Mouse (Mus musculus): Measurements from ENCODE around the gene Cngb1. TPM values are rescaled to one million over a fixed set of nuclear protein-coding genes. Genes with fewer than 3 reads are reported as not detected.

The Cngb1 gene
- total and polyA plus RNA-seq, 2 experiments from 2014 or later: 1.1 TPM; not detected in 1

DNA sequence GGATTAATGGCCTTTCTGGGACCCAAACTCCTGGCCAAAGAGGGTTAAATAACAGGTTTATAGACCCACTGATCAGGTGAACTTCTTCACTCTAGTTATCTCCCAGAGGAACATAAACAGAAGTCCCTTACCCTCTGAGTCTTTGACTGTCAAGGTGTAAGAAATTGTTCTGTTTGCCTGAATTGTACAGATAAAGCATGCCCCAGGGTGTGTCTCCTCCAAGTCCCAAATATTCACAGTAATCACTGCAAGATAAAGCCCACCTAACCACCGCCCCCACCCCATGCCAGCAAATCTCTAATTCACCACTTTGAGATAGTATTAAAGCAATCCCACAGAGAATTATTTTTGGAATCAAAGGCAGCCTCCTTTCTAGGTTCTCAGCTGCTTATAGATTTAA, 24.0 kb upstream of the Cngb1 start:
- no peak overlapping the region for H3K27ac ChIP-seq (ENCODE audit: low read depth)

GRCm38 (mm10) chr8:95327866-95328465, 21.6 kb upstream of the Cngb1 start:
- Histone ChIP-seq H3K36me3 (replicated peaks; ENCODE audit: control insufficient read depth, insufficient read depth, low read length) (peaks cover 39% of the 10 kb centered on the region), H3K4me2 (ENCODE audit: low read depth, low read length) (no peak overlapping the region), H3K4me1 (ENCODE audit: control insufficient read depth, insufficient read depth) (peaks cover 9% of the 10 kb centered on the region; the same call in 1 of the 2 replicates), H3K27ac (ENCODE audit: low read depth) (no peak overlapping the region), H3K27me3 (ENCODE audit: control insufficient read depth, insufficient read depth, low read length) (no peaks in the 10 kb centered on the region), H3K9ac (replicated peaks; ENCODE audit: low read depth, low read length) (no peak overlapping the region), H3K4me3 (ENCODE audit: low read depth, low read length) (no peak overlapping the region), H3K9me3 (replicated peaks; ENCODE audit: control insufficient read depth, low read length) (no peaks in the 10 kb centered on the region)
- TF ChIP-seq CTCF (IDR thresholded peaks at IDR 0.05; ENCODE audit: low read depth) (no peak), EP300 (IDR thresholded peaks at IDR 0.05; ENCODE audit: low read depth) (no peak)
- 85% methylated on average over 43 of the region's 46 CpGs for WGBS
- DNase-seq (ENCODE audit: low spot score) (no peak), ATAC-seq (ENCODE audit: insufficient read depth, low read depth) (no peak)

More for the DNA sequence above, 24.0 kb upstream of the Cngb1 start:
- TF ChIP-seq EP300 (IDR thresholded peaks at IDR 0.05; ENCODE audit: low read depth) (no peak), CTCF (IDR thresholded peaks at IDR 0.05; ENCODE audit: low read depth) (no peak)
- DNase-seq (ENCODE audit: low spot score): no peak
- H3K36me3 ChIP-seq (replicated peaks; ENCODE audit: control insufficient read depth, insufficient read depth, low read length): peaks cover 56% of the 10 kb centered on the region
- peak overlapping the region; percentile 84 for H3K4me2 ChIP-seq (ENCODE audit: low read depth, low read length)
- peak overlapping the region; percentile 86 for H3K9ac ChIP-seq (replicated peaks; ENCODE audit: low read depth, low read length)
- no peaks in the 10 kb centered on the region for H3K9me3 ChIP-seq (replicated peaks; ENCODE audit: control insufficient read depth, low read length)
- WGBS: 18% methylated on average over 1 of the region's 1 CpGs
- H3K4me3 ChIP-seq (ENCODE audit: low read depth, low read length): peak overlapping the region; percentile 89
- no peak for ATAC-seq (ENCODE audit: insufficient read depth, low read depth)
- H3K4me1 ChIP-seq (ENCODE audit: control insufficient read depth, insufficient read depth): peaks cover 9% of the 10 kb centered on the region; the same call in 1 of the 2 replicates
- no peaks in the 10 kb centered on the region for H3K27me3 ChIP-seq (ENCODE audit: control insufficient read depth, insufficient read depth, low read length)

DNA sequence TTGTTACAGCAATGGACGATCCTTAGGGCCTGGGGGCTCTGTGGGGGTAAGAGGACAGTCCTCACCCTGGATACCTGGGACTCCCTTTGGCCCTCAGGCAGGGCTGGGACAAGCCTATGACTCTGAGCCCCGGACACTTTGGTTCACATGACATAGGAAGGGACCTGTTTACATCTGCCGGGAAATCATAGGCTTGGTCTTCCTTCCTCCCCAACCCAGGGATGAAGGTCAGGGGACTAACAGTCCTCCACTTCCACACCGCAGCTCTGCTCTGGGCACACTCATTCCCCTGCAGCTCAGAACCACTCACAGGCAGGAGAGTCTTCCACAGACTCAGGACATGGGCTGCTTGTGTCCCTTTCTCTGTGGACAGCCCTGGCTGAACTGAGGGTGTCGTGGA, 20.4 kb upstream of the Cngb1 start:
- Histone ChIP-seq H3K9ac (replicated peaks; ENCODE audit: low read depth, low read length) (no peak overlapping the region), H3K4me2 (ENCODE audit: low read depth, low read length) (no peak overlapping the region), H3K9me3 (replicated peaks; ENCODE audit: control insufficient read depth, low read length) (no peaks in the 10 kb centered on the region), H3K4me1 (ENCODE audit: control insufficient read depth, insufficient read depth) (peaks cover 15% of the 10 kb centered on the region), H3K27me3 (ENCODE audit: control insufficient read depth, insufficient read depth, low read length) (no peaks in the 10 kb centered on the region), H3K4me3 (ENCODE audit: low read depth, low read length) (no peak overlapping the region), H3K27ac (ENCODE audit: low read depth) (no peak overlapping the region), H3K36me3 (replicated peaks; ENCODE audit: control insufficient read depth, insufficient read depth, low read length) (peaks cover 39% of the 10 kb centered on the region)
- TF ChIP-seq EP300 (IDR thresholded peaks at IDR 0.05; ENCODE audit: low read depth) (no peak), CTCF (IDR thresholded peaks at IDR 0.05; ENCODE audit: low read depth) (no peak)
- ATAC-seq (ENCODE audit: insufficient read depth, low read depth) (no peak), DNase-seq (ENCODE audit: low spot score) (no peak)
- WGBS: 59% methylated on average over 5 of the region's 5 CpGs

DNA sequence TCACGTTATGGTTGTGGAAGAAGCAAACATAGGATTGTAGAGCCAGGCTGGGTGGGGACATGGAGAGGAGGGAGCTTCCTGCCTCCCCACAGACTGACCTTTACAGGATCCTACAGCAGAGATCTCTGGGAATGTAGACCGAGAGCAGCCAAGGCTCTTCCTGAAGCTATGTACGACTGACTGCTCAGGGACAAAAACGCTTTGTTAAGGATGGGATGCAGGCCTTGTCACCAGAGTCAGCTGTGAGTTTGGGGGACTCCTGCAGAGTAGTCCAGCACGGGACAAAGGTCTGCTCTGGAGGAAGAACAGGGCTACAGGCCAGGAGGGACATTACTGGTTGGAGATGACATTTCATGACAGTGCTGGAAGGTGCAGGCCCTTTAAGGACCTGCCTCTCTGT, 18.3 kb upstream of the Cngb1 start:
- peaks cover 39% of the 10 kb centered on the region for H3K36me3 ChIP-seq (replicated peaks; ENCODE audit: control insufficient read depth, insufficient read depth, low read length)
- no peak overlapping the region for H3K9ac ChIP-seq (replicated peaks; ENCODE audit: low read depth, low read length)
- H3K27me3 ChIP-seq (ENCODE audit: control insufficient read depth, insufficient read depth, low read length): no peaks in the 10 kb centered on the region
- 42% methylated on average over 5 of the region's 5 CpGs for WGBS
- TF ChIP-seq CTCF (IDR thresholded peaks at IDR 0.05; ENCODE audit: low read depth): no peak
- TF ChIP-seq EP300 (IDR thresholded peaks at IDR 0.05; ENCODE audit: low read depth): no peak
- ATAC-seq (ENCODE audit: insufficient read depth, low read depth) (no peak), DNase-seq (ENCODE audit: low spot score) (no peak)
- peaks cover 6% of the 10 kb centered on the region; the same call in 1 of the 2 replicates for H3K4me1 ChIP-seq (ENCODE audit: control insufficient read depth, insufficient read depth)
- 0 out of 2 replicates have a peak overlapping the region, but pooled peaks have one; percentile 11 for H3K27ac ChIP-seq (ENCODE audit: low read depth)
- no peak overlapping the region for H3K4me3 ChIP-seq (ENCODE audit: low read depth, low read length)
- H3K4me2 ChIP-seq (ENCODE audit: low read depth, low read length): no peak overlapping the region
- no peaks in the 10 kb centered on the region for H3K9me3 ChIP-seq (replicated peaks; ENCODE audit: control insufficient read depth, low read length)

- Histone ChIP-seq H3K27me3 (ENCODE audit: control insufficient read depth, insufficient read depth, low read length) (no peaks in the 10 kb centered on the region), H3K4me2 (ENCODE audit: low read depth, low read length) (no peak overlapping the region), H3K9me3 (replicated peaks; ENCODE audit: control insufficient read depth, low read length) (no peaks in the 10 kb centered on the region), H3K27ac (ENCODE audit: low read depth) (no peak overlapping the region), H3K4me1 (ENCODE audit: control insufficient read depth, insufficient read depth) (peaks cover 6% of the 10 kb centered on the region; the same call in 1 of the 2 replicates), H3K36me3 (replicated peaks; ENCODE audit: control insufficient read depth, insufficient read depth, low read length) (peaks cover 27% of the 10 kb centered on the region), H3K9ac (replicated peaks; ENCODE audit: low read depth, low read length) (no peak overlapping the region), H3K4me3 (ENCODE audit: low read depth, low read length) (no peak overlapping the region)
- TF ChIP-seq CTCF (IDR thresholded peaks at IDR 0.05; ENCODE audit: low read depth): no peak
- TF ChIP-seq EP300 (IDR thresholded peaks at IDR 0.05; ENCODE audit: low read depth): no peak
- DNase-seq (ENCODE audit: low spot score) (no peak), ATAC-seq (ENCODE audit: insufficient read depth, low read depth) (no peak)
- WGBS: 49% methylated on average over 3 of the region's 3 CpGs
These were observed 16.8 kb upstream of the Cngb1 start for GRCm38 (mm10) chr8:95323201-95323600.
